In genomic region chr4:115784769-115785510, GRCm38 (mm10) we compare ENCODE assay signal across 8 mouse cellular contexts. TPM values are rescaled to one million over a fixed set of nuclear protein-coding genes. Genes with fewer than 3 reads are reported as not detected.
DNase-seq lines count a peak whose midpoint lies in the region; ATAC-seq lines count a peak whose summit lies in the region.

Atpaf1 (plus strand) TSS chr4:115784812.

- no peak within 1 kb of the TSS for H3K27ac ChIP-seq in hindbrain, embryonic 11.5 days (ENCODE audit: low read depth, low read length)

- no peaks in the 10 kb centered on the region; the same call in 1 of the 2 replicates for H3K4me1 ChIP-seq in hindbrain, embryonic 11.5 days (replicated peaks; ENCODE audit: control insufficient read depth, insufficient read depth, low read length)

- no peaks in the 10 kb centered on the region for H3K9me3 ChIP-seq in hindbrain, embryonic 11.5 days (ENCODE audit: control insufficient read depth, low read length)

- H3K36me3 ChIP-seq in hindbrain, embryonic 11.5 days (ENCODE audit: control insufficient read depth, insufficient read depth, low read length), result no peaks in the 10 kb centered on the region

- peak within 1 kb of the TSS; percentile 66 for H3K4me3 ChIP-seq in hindbrain, embryonic 11.5 days (ENCODE audit: low read depth, low read length)

- ATAC-seq in hindbrain, embryonic 11.5 days (ENCODE audit: low FRiP score), result peak; percentile 94

- peak within 1 kb of the TSS; percentile 60 for H3K4me2 ChIP-seq in hindbrain, embryonic 11.5 days (replicated peaks; ENCODE audit: low read depth, low read length)

- WGBS in hindbrain, embryonic 11.5 days, result under 1% methylated on average over 64 of the region's 69 CpGs

- H3K9ac ChIP-seq in hindbrain, embryonic 11.5 days (ENCODE audit: low read depth, low read length), result peak within 1 kb of the TSS; percentile 65

- no peaks in the 10 kb centered on the region for H3K27me3 ChIP-seq in hindbrain, embryonic 11.5 days (ENCODE audit: control insufficient read depth, insufficient read depth, low read length)

- DNase-seq in NIH3T3 (ENCODE audit: low read depth), result peak; percentile 86
- peak; percentile 83 for DNase-seq in cerebellum, adult 9-11 months
- DNase-seq in frontal cortex, postnatal 10 days (ENCODE audit: low spot score in 2 of 2), result peak; percentile 66 to 80
- peak; percentile 80 for DNase-seq in hindbrain, embryonic 11.5 days (ENCODE audit: low spot score)
- peak; percentile 86 to 88 for DNase-seq in layer of hippocampus, postnatal 10 days (ENCODE audit: low spot score in 2 of 2)
- peak; percentile 85 for DNase-seq in lung, postnatal 10 days
- DNase-seq in ovary, postnatal 36 days (ENCODE audit: low spot score), result peak; percentile 81
- peak; percentile 83 for DNase-seq in thymus, postnatal 14 days

RNA-seq across cellular contexts. Expression of gene Atpaf1, which starts in this region (rescaled TPM):
- 42.5 and 46.0 TPM in 2 replicates for polyA plus RNA-seq in hindbrain, embryonic 11.5 days (2014; fragmentation: Nextera tagmentation; extraction: Ambion mirVana)
- total RNA-seq in layer of hippocampus, postnatal 10 days (2021), result 10 to 100 TPM; 25.9 to 29.0 TPM
